Mouse (Mus musculus): ENCODE data around the gene Ubap2l. TPM values are rescaled to one million over a fixed set of nuclear protein-coding genes. Genes with fewer than 3 reads are reported as not detected.

Gene Ubap2l
- polyA plus RNA-seq, 1 experiment from 2014 or later, result 75.2 TPM

- TF ChIP-seq EP300 (optimal IDR thresholded peaks at IDR 0.05) (no peak), CTCF (IDR thresholded peaks at IDR 0.05; ENCODE audit: low read depth) (no peak)
- peak overlapping the region; percentile 77 for H3K9ac ChIP-seq (ENCODE audit: low read length)
- peak overlapping the region; percentile 95 for H3K27ac ChIP-seq (replicated peaks)
- peak; percentile 45; the same call in 1 of the 2 replicates for ATAC-seq (ENCODE audit: low FRiP score, low TSS enrichment)
- H3K27me3 ChIP-seq (ENCODE audit: control insufficient read depth, insufficient read depth, low read length), result no peaks in the 10 kb centered on the region
- H3K4me2 ChIP-seq (replicated peaks; ENCODE audit: low read depth), result peak overlapping the region; percentile 90
- H3K36me3 ChIP-seq (ENCODE audit: control insufficient read depth, insufficient read depth, low read length), result 0 out of 2 replicates have a peak, but pooled peaks cover 2% of the 10 kb centered on the region
- WGBS, result 7% methylated on average over 21 of the region's 23 CpGs
- DNase-seq (ENCODE audit: low spot score), result no peak
- no peaks in the 10 kb centered on the region for H3K9me3 ChIP-seq (ENCODE audit: control insufficient read depth, low read length)
- no peaks in the 10 kb centered on the region for H3K4me1 ChIP-seq (replicated peaks; ENCODE audit: control insufficient read depth, insufficient read depth)
- peak overlapping the region; percentile 72 for H3K4me3 ChIP-seq (ENCODE audit: low read depth, low read length)
These were observed 54.5 kb downstream of the Ubap2l start for GRCm38 (mm10) chr3:89997791-89998495.

GRCm38 (mm10) chr3:89994807-89995515 lies 57.5 kb downstream of the Ubap2l start:
- Histone ChIP-seq H3K27ac (replicated peaks) (no peak overlapping the region), H3K27me3 (ENCODE audit: control insufficient read depth, insufficient read depth, low read length) (no peaks in the 10 kb centered on the region), H3K4me2 (replicated peaks; ENCODE audit: low read depth) (no peak overlapping the region), H3K4me3 (ENCODE audit: low read depth, low read length) (no peak overlapping the region), H3K9me3 (ENCODE audit: control insufficient read depth, low read length) (no peaks in the 10 kb centered on the region), H3K36me3 (ENCODE audit: control insufficient read depth, insufficient read depth, low read length) (no peaks in the 10 kb centered on the region; the same call in 1 of the 2 replicates), H3K4me1 (replicated peaks; ENCODE audit: control insufficient read depth, insufficient read depth) (no peaks in the 10 kb centered on the region), H3K9ac (ENCODE audit: low read length) (no peak overlapping the region)
- TF ChIP-seq CTCF (IDR thresholded peaks at IDR 0.05; ENCODE audit: low read depth) (no peak), EP300 (optimal IDR thresholded peaks at IDR 0.05) (no peak)
- no peak for DNase-seq (ENCODE audit: low spot score)
- ATAC-seq (ENCODE audit: low FRiP score, low TSS enrichment), result no peak
- WGBS, result 85% methylated on average over 5 of the region's 5 CpGs

DNA sequence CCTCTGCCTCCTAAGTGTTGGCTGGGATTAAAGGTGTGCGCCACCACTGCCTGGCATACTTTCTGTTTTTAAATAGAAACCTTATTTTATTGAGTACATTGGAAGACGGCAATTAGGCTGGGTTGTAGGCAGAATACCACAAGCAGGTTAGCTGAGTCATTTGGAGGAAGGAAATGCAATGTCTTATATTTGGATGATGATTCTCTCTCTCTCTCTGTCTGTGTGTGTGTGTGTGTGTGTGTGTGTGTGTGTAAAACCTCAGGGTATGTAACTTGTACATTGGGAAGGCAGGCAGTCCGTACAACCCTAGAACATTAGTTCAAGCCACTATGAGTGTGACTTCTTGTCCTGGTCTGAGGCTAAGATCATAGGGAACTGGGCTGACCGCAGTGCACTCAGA lies 64.6 kb downstream of the Ubap2l start:
- no peak overlapping the region for H3K9ac ChIP-seq (ENCODE audit: low read length)
- H3K36me3 ChIP-seq (ENCODE audit: control insufficient read depth, insufficient read depth, low read length), result no peaks in the 10 kb centered on the region; the same call in 1 of the 2 replicates
- no peaks in the 10 kb centered on the region for H3K27me3 ChIP-seq (ENCODE audit: control insufficient read depth, insufficient read depth, low read length)
- no peak overlapping the region for H3K27ac ChIP-seq (replicated peaks)
- DNase-seq (ENCODE audit: low spot score), result no peak
- no peak overlapping the region for H3K4me3 ChIP-seq (ENCODE audit: low read depth, low read length)
- H3K4me2 ChIP-seq (replicated peaks; ENCODE audit: low read depth), result no peak overlapping the region
- H3K4me1 ChIP-seq (replicated peaks; ENCODE audit: control insufficient read depth, insufficient read depth), result no peaks in the 10 kb centered on the region
- no peaks in the 10 kb centered on the region for H3K9me3 ChIP-seq (ENCODE audit: control insufficient read depth, low read length)
- 90% methylated on average over 4 of the region's 4 CpGs for WGBS
- no peak for TF ChIP-seq CTCF (IDR thresholded peaks at IDR 0.05; ENCODE audit: low read depth)
- no peak for TF ChIP-seq EP300 (optimal IDR thresholded peaks at IDR 0.05)
- ATAC-seq (ENCODE audit: low FRiP score, low TSS enrichment), result no peak

GRCm38 (mm10) chr3:89987211-89987610 lies 65.2 kb downstream of the Ubap2l start:
- WGBS, result 56% methylated on average over 3 of the region's 3 CpGs
- H3K36me3 ChIP-seq (ENCODE audit: control insufficient read depth, insufficient read depth, low read length), result no peaks in the 10 kb centered on the region
- H3K4me3 ChIP-seq (ENCODE audit: low read depth, low read length), result no peak overlapping the region
- H3K27me3 ChIP-seq (ENCODE audit: control insufficient read depth, insufficient read depth, low read length), result no peaks in the 10 kb centered on the region
- ATAC-seq (ENCODE audit: low FRiP score, low TSS enrichment) (no peak), DNase-seq (ENCODE audit: low spot score) (no peak)
- no peaks in the 10 kb centered on the region for H3K9me3 ChIP-seq (ENCODE audit: control insufficient read depth, low read length)
- no peak overlapping the region for H3K9ac ChIP-seq (ENCODE audit: low read length)
- H3K27ac ChIP-seq (replicated peaks), result no peak overlapping the region
- no peaks in the 10 kb centered on the region for H3K4me1 ChIP-seq (replicated peaks; ENCODE audit: control insufficient read depth, insufficient read depth)
- no peak overlapping the region for H3K4me2 ChIP-seq (replicated peaks; ENCODE audit: low read depth)
- TF ChIP-seq EP300 (optimal IDR thresholded peaks at IDR 0.05) (no peak), CTCF (IDR thresholded peaks at IDR 0.05; ENCODE audit: low read depth) (peak; percentile 32)

- ATAC-seq (ENCODE audit: low FRiP score, low TSS enrichment) (no peak), DNase-seq (ENCODE audit: low spot score) (no peak)
- H3K27ac ChIP-seq (replicated peaks), result no peak overlapping the region
- TF ChIP-seq EP300 (optimal IDR thresholded peaks at IDR 0.05), result no peak
- TF ChIP-seq CTCF (IDR thresholded peaks at IDR 0.05; ENCODE audit: low read depth), result 0 out of 2 replicates have a peak, but pooled peaks have one; percentile 4
- H3K4me3 ChIP-seq (ENCODE audit: low read depth, low read length), result no peak overlapping the region
- no peaks in the 10 kb centered on the region for H3K27me3 ChIP-seq (ENCODE audit: control insufficient read depth, insufficient read depth, low read length)
- WGBS, result 68% methylated on average over 5 of the region's 5 CpGs
- no peak overlapping the region for H3K4me2 ChIP-seq (replicated peaks; ENCODE audit: low read depth)
- H3K9ac ChIP-seq (ENCODE audit: low read length), result no peak overlapping the region
- H3K4me1 ChIP-seq (replicated peaks; ENCODE audit: control insufficient read depth, insufficient read depth), result no peaks in the 10 kb centered on the region
- no peaks in the 10 kb centered on the region for H3K9me3 ChIP-seq (ENCODE audit: control insufficient read depth, low read length)
- H3K36me3 ChIP-seq (ENCODE audit: control insufficient read depth, insufficient read depth, low read length), result no peaks in the 10 kb centered on the region
These were observed 70.0 kb downstream of the Ubap2l start for GRCm38 (mm10) chr3:89982426-89982825.

- Histone ChIP-seq H3K4me2 (replicated peaks; ENCODE audit: low read depth) (no peak overlapping the region), H3K9me3 (ENCODE audit: control insufficient read depth, low read length) (no peaks in the 10 kb centered on the region), H3K27me3 (ENCODE audit: control insufficient read depth, insufficient read depth, low read length) (no peaks in the 10 kb centered on the region), H3K4me1 (replicated peaks; ENCODE audit: control insufficient read depth, insufficient read depth) (no peaks in the 10 kb centered on the region), H3K4me3 (ENCODE audit: low read depth, low read length) (no peak overlapping the region), H3K9ac (ENCODE audit: low read length) (no peak overlapping the region), H3K27ac (replicated peaks) (no peak overlapping the region), H3K36me3 (ENCODE audit: control insufficient read depth, insufficient read depth, low read length) (no peaks in the 10 kb centered on the region)
- DNase-seq (ENCODE audit: low spot score) (no peak), ATAC-seq (ENCODE audit: low FRiP score, low TSS enrichment) (no peak)
- TF ChIP-seq CTCF (IDR thresholded peaks at IDR 0.05; ENCODE audit: low read depth), result no peak
- TF ChIP-seq EP300 (optimal IDR thresholded peaks at IDR 0.05), result no peak
These were observed 75.6 kb downstream of the Ubap2l start for GRCm38 (mm10) chr3:89976859-89977258.

All from stomach, postnatal 0 days (tissue).